Mouse (Mus musculus): Measurements from ENCODE around the gene Lgals4. TPM values are rescaled to one million over a fixed set of nuclear protein-coding genes. Genes with fewer than 3 reads are reported as not detected.
A peak's percentile ranks its signal among the peaks of the same experiment; 100 is the strongest.

The Lgals4 gene
- total and polyA plus RNA-seq, 3 experiments = 2.1 to 5.1 TPM; not detected in 1

DNA sequence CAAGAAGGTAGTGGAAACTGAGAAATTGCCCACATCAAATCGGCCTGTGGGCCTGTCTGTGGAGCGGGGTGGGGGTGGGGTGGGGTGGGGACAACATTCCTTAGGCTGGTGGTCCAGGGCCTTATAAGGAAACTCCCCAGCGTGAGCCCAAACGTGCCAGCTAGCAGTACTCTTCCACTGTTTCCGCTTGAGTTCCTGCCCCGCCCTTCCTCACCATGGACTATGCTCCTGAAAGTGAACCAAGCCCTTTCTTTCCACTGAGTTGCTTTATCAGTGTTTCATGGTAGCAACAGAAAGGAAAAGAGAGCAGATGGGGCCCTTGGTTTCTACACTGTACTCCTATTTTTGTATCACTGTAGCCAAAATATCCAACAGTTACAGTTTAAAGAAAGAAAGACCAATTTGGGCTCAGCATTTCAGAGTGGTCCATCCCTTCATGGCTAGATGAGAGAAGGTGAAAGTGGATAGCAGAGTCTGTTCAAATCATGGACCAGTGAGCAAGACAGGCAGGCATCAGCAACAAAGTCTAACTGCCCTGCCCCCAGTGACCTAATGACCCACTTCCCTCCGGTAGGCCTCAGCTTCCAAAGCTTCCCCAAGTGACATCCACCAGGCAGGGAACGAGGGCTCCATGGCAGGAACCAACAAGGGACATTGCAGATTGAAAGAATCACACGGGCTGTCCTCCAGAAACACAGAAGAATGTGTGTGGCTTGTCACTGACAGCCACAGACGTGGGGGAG lies 30.6 kb upstream of the Lgals4 start (continued):
- TF ChIP-seq NRF1 (IDR thresholded peaks at IDR 0.05; ENCODE audit: insufficient read depth, low read depth, low read length, poor library complexity, severe bottlenecking) = no peak
- no peak for TF ChIP-seq MAX (IDR thresholded peaks at IDR 0.05; ENCODE audit: low read length)
- peak; percentile 25 to 44; a peak in 1 of 4 replicates for TF ChIP-seq EP300 (IDR thresholded peaks at IDR 0.05; ENCODE audit: low read depth in 1 of 2, low read length in 2 of 2)
- peak; percentile 74 for TF ChIP-seq BHLHE40 (IDR thresholded peaks at IDR 0.05; ENCODE audit: borderline replicate concordance, low read depth, low read length)
- TF ChIP-seq UBTF (IDR thresholded peaks at IDR 0.05; ENCODE audit: borderline replicate concordance, insufficient read depth, low read depth, low read length) = no peak
- no peak for TF ChIP-seq USF1 (IDR thresholded peaks at IDR 0.05; ENCODE audit: low read depth, low read length)
- peak; percentile 8; the same call in 1 of the 2 replicates for TF ChIP-seq TCF12 (IDR thresholded peaks at IDR 0.05; ENCODE audit: low read depth, low read length)
- TF ChIP-seq NELFE (IDR thresholded peaks at IDR 0.05; ENCODE audit: low read depth, low read length) = 0 out of 2 replicates have a peak, but pooled peaks have one; percentile 31

DNA sequence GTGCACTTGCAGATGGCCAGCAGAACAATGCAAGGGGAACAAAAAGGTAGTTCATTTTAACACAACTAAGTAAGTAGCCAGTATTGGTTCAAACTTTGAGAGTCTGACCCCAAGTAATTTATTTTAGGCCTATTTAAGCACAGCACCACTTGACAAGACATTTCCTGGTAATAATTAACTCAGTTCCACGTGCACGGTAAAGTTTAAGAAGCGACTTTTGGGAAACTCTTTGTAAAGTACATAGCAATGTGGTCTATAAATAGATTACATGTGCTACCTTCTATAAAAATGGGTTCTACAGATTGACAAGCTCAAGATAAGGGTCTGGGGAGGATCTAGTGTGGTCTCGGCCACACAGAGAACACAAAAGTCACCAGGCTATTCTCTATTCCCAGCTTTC lies 29.9 kb upstream of the Lgals4 start:
- Histone ChIP-seq H3K27ac (ENCODE audit: control insufficient read depth, low read depth, low read length) (no peak overlapping the region), H3K9me3 (replicated peaks; ENCODE audit: insufficient read depth, low read length) (no peaks in the 10 kb centered on the region), H3K27me3 (ENCODE audit: control insufficient read depth in 1 of 2, insufficient read depth in 2 of 2, low read length in 2 of 2) (no peaks in the 10 kb centered on the region), H3K4me3 (ENCODE audit: control insufficient read depth in 1 of 2, insufficient read depth in 1 of 2, low read depth in 2 of 2, low read length in 2 of 2) (no peak overlapping the region), H3K9ac (ENCODE audit: control insufficient read depth, low read depth, low read length, poor library complexity, severe bottlenecking) (no peak overlapping the region), H3K79me2 (ENCODE audit: control insufficient read depth, insufficient read depth, low read length, poor library complexity) (no peaks in the 10 kb centered on the region; the same call in 1 of the 2 replicates), H3K4me1 (ENCODE audit: control insufficient read depth in 1 of 2, insufficient read depth in 2 of 2, low read length in 2 of 2) (peaks cover 18 to 24% of the 10 kb centered on the region in 2 experiments), H3K36me3 (ENCODE audit: control insufficient read depth in 1 of 2, insufficient read depth in 2 of 2, low read length in 2 of 2) (peaks cover 0 to 24% of the 10 kb centered on the region in 2 experiments; a peak in 2 of 4 replicates)
- DNase-seq (ENCODE audit: low read depth, low spot score) = no peak
- TF ChIP-seq EP300 (IDR thresholded peaks at IDR 0.05; ENCODE audit: low read depth in 1 of 2, low read length in 2 of 2) = no peak
- 0 out of 2 replicates have a peak, but pooled peaks have one; percentile 35 for TF ChIP-seq MEF2A (IDR thresholded peaks at IDR 0.05; ENCODE audit: extremely low read depth, insufficient replicate concordance, low read depth, low read length, poor library complexity, severe bottlenecking)
- no peak for TF ChIP-seq ZC3H11A (IDR thresholded peaks at IDR 0.05; ENCODE audit: low read depth, low read length)

DNA sequence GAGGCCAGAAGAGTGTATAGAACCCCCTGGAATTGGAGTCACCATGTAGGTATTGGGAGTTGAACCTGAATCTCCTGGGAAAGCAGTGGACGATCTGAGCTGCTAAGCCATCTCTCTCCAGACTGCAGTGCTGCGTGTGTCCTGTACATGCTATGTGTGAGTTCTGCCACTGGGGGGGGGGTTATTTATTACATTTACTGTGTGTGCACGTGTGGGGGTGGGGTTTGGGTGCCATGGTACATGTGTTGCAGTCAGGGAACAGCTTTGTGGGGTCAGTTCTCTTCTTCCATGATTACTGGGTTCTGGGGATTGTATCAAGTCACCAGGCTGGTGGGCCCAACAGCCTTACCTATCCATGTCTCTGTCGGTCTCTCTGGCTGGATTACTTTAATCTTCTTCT lies 26.8 kb upstream of the Lgals4 start:
- H3K4me1 ChIP-seq (ENCODE audit: control insufficient read depth in 1 of 2, insufficient read depth in 2 of 2, low read length in 2 of 2) = peaks cover 18 to 23% of the 10 kb centered on the region in 2 experiments

More for the DNA sequence above, 26.8 kb upstream of the Lgals4 start:
- no peak overlapping the region for H3K4me3 ChIP-seq (ENCODE audit: control insufficient read depth in 1 of 2, insufficient read depth in 1 of 2, low read depth in 2 of 2, low read length in 2 of 2)
- TF ChIP-seq BHLHE40 (IDR thresholded peaks at IDR 0.05; ENCODE audit: borderline replicate concordance, low read depth, low read length) = peak; percentile 75; the same call in 1 of the 2 replicates
- TF ChIP-seq EP300 (IDR thresholded peaks at IDR 0.05; ENCODE audit: low read depth in 1 of 2, low read length in 2 of 2) = no peak
- TF ChIP-seq UBTF (IDR thresholded peaks at IDR 0.05; ENCODE audit: borderline replicate concordance, insufficient read depth, low read depth, low read length) = no peak
- no peak for TF ChIP-seq MAFK (IDR thresholded peaks at IDR 0.05; ENCODE audit: borderline replicate concordance, low read depth, low read length)
- TF ChIP-seq ZNF384 (IDR thresholded peaks at IDR 0.05; ENCODE audit: low read depth, low read length) = 0 out of 2 replicates have a peak, but pooled peaks have one; percentile 36
- peak in 1 of 3 experiments; percentile 25; a peak in 2 of 6 replicates for TF ChIP-seq CTCF (IDR thresholded peaks at IDR 0.05 in 2 of 3, conservative IDR thresholded peaks at IDR 0.05 in 1 of 3; ENCODE audit: control insufficient read depth in 1 of 3, insufficient read depth in 1 of 3, low read depth in 2 of 3, low read length in 3 of 3, poor library complexity in 1 of 3, severe bottlenecking in 1 of 3)
- TF ChIP-seq MAX (IDR thresholded peaks at IDR 0.05; ENCODE audit: low read length) = peak; percentile 44; the same call in 1 of the 2 replicates
- no peak for TF ChIP-seq E2F4 (IDR thresholded peaks at IDR 0.05; ENCODE audit: borderline replicate concordance, low read depth, low read length)
- no peak for TF ChIP-seq ZMIZ1 (IDR thresholded peaks at IDR 0.05; ENCODE audit: low read depth, low read length)
- TF ChIP-seq NELFE (IDR thresholded peaks at IDR 0.05; ENCODE audit: low read depth, low read length) = no peak
- TF ChIP-seq MEF2A (IDR thresholded peaks at IDR 0.05; ENCODE audit: extremely low read depth, insufficient replicate concordance, low read depth, low read length, poor library complexity, severe bottlenecking) = no peak
- TF ChIP-seq MYC (IDR thresholded peaks at IDR 0.05; ENCODE audit: low read depth, low read length) = no peak
- TF ChIP-seq TBP (IDR thresholded peaks at IDR 0.05; ENCODE audit: low read depth, low read length) = no peak
- no peak for TF ChIP-seq TAL1 (IDR thresholded peaks at IDR 0.05; ENCODE audit: low read length)
- no peak for TF ChIP-seq ZKSCAN1 (IDR thresholded peaks at IDR 0.05; ENCODE audit: low read depth, low read length)
- TF ChIP-seq MXI1 (IDR thresholded peaks at IDR 0.05; ENCODE audit: low read depth, low read length) = 0 out of 2 replicates have a peak, but pooled peaks have one; percentile 24
- peaks cover 1 to 24% of the 10 kb centered on the region in 2 experiments; a peak in 3 of 4 replicates for H3K36me3 ChIP-seq (ENCODE audit: control insufficient read depth in 1 of 2, insufficient read depth in 2 of 2, low read length in 2 of 2)
- no peak overlapping the region for H3K9ac ChIP-seq (ENCODE audit: control insufficient read depth, low read depth, low read length, poor library complexity, severe bottlenecking)
- H3K27ac ChIP-seq (ENCODE audit: control insufficient read depth, low read depth, low read length) = no peak overlapping the region
- peak; percentile 67 for DNase-seq (ENCODE audit: low read depth, low spot score)
- H3K79me2 ChIP-seq (ENCODE audit: control insufficient read depth, insufficient read depth, low read length, poor library complexity) = peaks cover 14% of the 10 kb centered on the region
- H3K27me3 ChIP-seq (ENCODE audit: control insufficient read depth in 1 of 2, insufficient read depth in 2 of 2, low read length in 2 of 2) = no peaks in the 10 kb centered on the region
- no peaks in the 10 kb centered on the region for H3K9me3 ChIP-seq (replicated peaks; ENCODE audit: insufficient read depth, low read length)
